Mouse (Mus musculus): ENCODE measurements at regions not wholly inside any gene's neighbourhood (a gene's known extent, or its start where the extent isn't known, plus 50 kb on each side); places are given as distances from the start of the nearest gene placed in this dataset.

GRCm38 (mm10) chr3:106879994-106880393 lies 53.9 kb upstream of the Olfr266 start:
- H3K4me2 ChIP-seq (ENCODE audit: low read depth): no peak overlapping the region
- no peaks in the 10 kb centered on the region for H3K27me3 ChIP-seq (ENCODE audit: insufficient read depth, low read length)
- H3K9me3 ChIP-seq (ENCODE audit: low read length): no peaks in the 10 kb centered on the region
- DNase-seq (peak; percentile 7), ATAC-seq (no peak)
- TF ChIP-seq CTCF (IDR thresholded peaks at IDR 0.05; ENCODE audit: low read depth): no peak
- no peak overlapping the region for H3K27ac ChIP-seq (ENCODE audit: low read depth, low read length)
- no peak overlapping the region for H3K4me3 ChIP-seq (ENCODE audit: low read depth, low read length)
- H3K36me3 ChIP-seq (ENCODE audit: insufficient read depth): no peaks in the 10 kb centered on the region
- H3K4me1 ChIP-seq (ENCODE audit: insufficient read depth): no peaks in the 10 kb centered on the region
- no peak overlapping the region for H3K9ac ChIP-seq

DNA sequence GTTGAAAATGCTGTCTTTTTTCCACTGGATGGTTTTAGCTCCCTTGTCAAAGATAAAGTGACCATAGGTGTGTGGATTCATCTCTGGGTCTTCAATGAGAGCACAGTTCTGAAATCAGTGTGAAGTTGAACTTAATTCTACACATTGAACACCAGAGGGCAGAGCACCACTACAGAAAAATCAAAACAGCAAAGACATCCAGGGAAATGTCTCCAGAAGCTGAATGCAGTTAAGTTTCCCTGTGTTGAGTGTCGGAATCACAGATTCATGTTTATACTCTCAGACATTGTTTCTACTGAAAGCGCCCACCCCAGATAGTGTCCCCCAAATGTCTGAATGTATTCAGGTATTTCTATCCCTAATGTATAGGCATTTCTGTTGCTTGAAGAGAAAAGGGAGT lies 77.1 kb upstream of the Olfr266 start:
- DNase-seq (peak; percentile 82), ATAC-seq (peak; percentile 71)
- Histone ChIP-seq H3K4me3 (ENCODE audit: low read depth, low read length) (no peak overlapping the region), H3K4me2 (ENCODE audit: low read depth) (no peak overlapping the region), H3K9ac (no peak overlapping the region), H3K27me3 (ENCODE audit: insufficient read depth, low read length) (no peaks in the 10 kb centered on the region), H3K9me3 (ENCODE audit: low read length) (no peaks in the 10 kb centered on the region), H3K4me1 (ENCODE audit: insufficient read depth) (no peaks in the 10 kb centered on the region), H3K36me3 (ENCODE audit: insufficient read depth) (no peaks in the 10 kb centered on the region), H3K27ac (ENCODE audit: low read depth, low read length) (no peak overlapping the region)
- peak; percentile 78 for TF ChIP-seq CTCF (IDR thresholded peaks at IDR 0.05; ENCODE audit: low read depth)
- 32% methylated on average over 2 of the region's 2 CpGs for WGBS

DNA sequence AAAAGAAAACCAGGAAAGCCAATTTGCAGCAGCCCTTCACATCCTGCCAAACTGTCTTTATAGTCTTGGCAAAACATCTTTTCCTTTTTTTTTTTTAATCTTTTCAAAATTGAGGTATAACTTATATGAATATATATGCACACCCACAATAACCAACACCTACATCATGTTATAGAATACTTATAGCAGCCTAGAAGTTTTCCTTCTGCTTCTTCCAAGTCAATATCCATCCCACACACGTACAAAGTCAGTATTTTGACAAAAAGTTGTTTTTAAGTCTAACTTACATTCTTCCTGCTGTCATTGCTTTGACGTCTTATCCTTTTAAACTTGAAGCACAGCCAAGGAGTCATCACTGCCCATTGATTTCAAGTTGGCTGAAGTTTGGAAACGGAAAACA lies 80.6 kb upstream of the Olfr266 start:
- ATAC-seq (no peak), DNase-seq (no peak)
- Histone ChIP-seq H3K4me2 (ENCODE audit: low read depth) (no peak overlapping the region), H3K9ac (no peak overlapping the region), H3K4me3 (ENCODE audit: low read depth, low read length) (no peak overlapping the region), H3K36me3 (ENCODE audit: insufficient read depth) (no peaks in the 10 kb centered on the region), H3K4me1 (ENCODE audit: insufficient read depth) (no peaks in the 10 kb centered on the region), H3K27me3 (ENCODE audit: insufficient read depth, low read length) (no peaks in the 10 kb centered on the region), H3K27ac (ENCODE audit: low read depth, low read length) (no peak overlapping the region), H3K9me3 (ENCODE audit: low read length) (no peaks in the 10 kb centered on the region)
- 63% methylated on average over 3 of the region's 3 CpGs for WGBS
- no peak for TF ChIP-seq CTCF (IDR thresholded peaks at IDR 0.05; ENCODE audit: low read depth)

GRCm38 (mm10) chr3:106936067-106936466 lies 99.9 kb upstream of the Kcna3 start:
- no peak for DNase-seq
- no peaks in the 10 kb centered on the region for H3K27me3 ChIP-seq (ENCODE audit: insufficient read depth, low read length)
- no peak overlapping the region for H3K4me2 ChIP-seq (ENCODE audit: low read depth)
- H3K4me3 ChIP-seq (ENCODE audit: low read depth, low read length): no peak overlapping the region
- no peak for TF ChIP-seq CTCF (IDR thresholded peaks at IDR 0.05; ENCODE audit: low read depth)
- ATAC-seq: 0 out of 2 replicates have a peak, but pooled peaks have one; percentile 29
- H3K9me3 ChIP-seq (ENCODE audit: low read length): peaks cover 18% of the 10 kb centered on the region; the same call in 1 of the 2 replicates
- H3K36me3 ChIP-seq (ENCODE audit: insufficient read depth): no peaks in the 10 kb centered on the region
- H3K4me1 ChIP-seq (ENCODE audit: insufficient read depth): no peaks in the 10 kb centered on the region
- H3K27ac ChIP-seq (ENCODE audit: low read depth, low read length): no peak overlapping the region
- no peak overlapping the region for H3K9ac ChIP-seq

- TF ChIP-seq CTCF (IDR thresholded peaks at IDR 0.05; ENCODE audit: low read depth): peak; percentile 84
- 0 out of 2 replicates have a peak, but pooled peaks cover 6% of the 10 kb centered on the region for H3K9me3 ChIP-seq (ENCODE audit: low read length)
Measured at GRCm38 (mm10) chr3:106940095-106940494, 95.9 kb upstream of the Kcna3 start.

DNA sequence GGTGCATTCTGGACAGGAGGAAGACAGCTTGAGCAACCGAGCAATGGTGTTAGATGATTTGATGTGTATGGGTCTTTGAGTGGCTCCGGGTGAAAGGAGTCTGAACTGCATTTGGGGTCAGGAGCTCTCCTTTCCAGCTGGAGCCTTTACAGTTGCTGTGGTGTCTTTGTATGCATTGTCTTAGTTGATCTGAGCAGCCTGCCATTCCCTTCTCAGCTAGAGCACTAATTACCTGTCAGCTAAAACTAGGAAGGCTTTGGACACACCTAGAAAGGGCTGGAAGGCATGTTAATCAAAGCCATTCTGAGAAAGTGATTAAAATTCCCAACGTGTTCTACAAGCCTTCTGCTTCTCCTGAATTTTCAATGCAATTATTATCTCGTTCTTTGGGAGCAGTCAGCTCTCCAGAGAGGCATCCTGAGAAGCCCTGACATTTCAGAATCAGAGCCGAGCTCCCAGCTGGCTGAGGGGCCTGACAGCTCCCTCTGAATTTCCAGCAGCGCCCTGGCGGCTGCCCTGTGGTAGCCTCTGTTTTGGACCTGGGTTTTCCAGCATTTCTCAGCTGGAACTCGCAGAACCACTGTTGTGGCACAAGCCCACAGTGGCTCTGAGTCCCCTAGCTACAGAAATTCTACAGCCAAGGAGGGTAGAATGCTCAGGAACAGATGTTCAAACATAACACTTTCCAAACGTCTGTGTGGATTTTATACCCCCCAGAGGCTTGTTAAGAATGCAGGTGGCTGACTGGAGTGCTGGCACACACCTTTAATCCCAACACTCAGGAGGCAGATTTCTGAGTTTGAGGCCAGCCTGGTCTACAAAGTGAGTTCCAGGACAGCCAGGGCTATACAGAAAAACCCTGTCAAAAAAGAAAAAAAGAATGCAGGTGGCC lies 80.2 kb upstream of the Kcna3 start:
- DNase-seq (peak; percentile 46), ATAC-seq (peak; percentile 47)
- Histone ChIP-seq H3K9ac (no peak overlapping the region), H3K4me3 (ENCODE audit: low read depth, low read length) (no peak overlapping the region), H3K9me3 (ENCODE audit: low read length) (no peaks in the 10 kb centered on the region), H3K27me3 (ENCODE audit: insufficient read depth, low read length) (no peaks in the 10 kb centered on the region), H3K4me1 (ENCODE audit: insufficient read depth) (peaks cover 12% of the 10 kb centered on the region; the same call in 1 of the 2 replicates), H3K36me3 (ENCODE audit: insufficient read depth) (no peaks in the 10 kb centered on the region), H3K4me2 (ENCODE audit: low read depth) (0 out of 2 replicates have a peak overlapping the region, but pooled peaks have one; percentile 4), H3K27ac (ENCODE audit: low read depth, low read length) (peak overlapping the region; percentile 60)
- no peak for TF ChIP-seq CTCF (IDR thresholded peaks at IDR 0.05; ENCODE audit: low read depth)
- 4% methylated on average over 9 of the region's 9 CpGs for WGBS

More at GRCm38 (mm10) chr3:106940095-106940494, 95.9 kb upstream of the Kcna3 start:
- H3K4me3 ChIP-seq (ENCODE audit: low read depth, low read length): no peak overlapping the region
- no peaks in the 10 kb centered on the region for H3K4me1 ChIP-seq (ENCODE audit: insufficient read depth)
- H3K27ac ChIP-seq (ENCODE audit: low read depth, low read length): no peak overlapping the region
- H3K36me3 ChIP-seq (ENCODE audit: insufficient read depth): no peaks in the 10 kb centered on the region
- ATAC-seq: peak; percentile 77
- no peaks in the 10 kb centered on the region for H3K27me3 ChIP-seq (ENCODE audit: insufficient read depth, low read length)
- DNase-seq: peak; percentile 81
- H3K4me2 ChIP-seq (ENCODE audit: low read depth): no peak overlapping the region
- 34% methylated on average over 3 of the region's 3 CpGs for WGBS
- H3K9ac ChIP-seq: no peak overlapping the region

DNA sequence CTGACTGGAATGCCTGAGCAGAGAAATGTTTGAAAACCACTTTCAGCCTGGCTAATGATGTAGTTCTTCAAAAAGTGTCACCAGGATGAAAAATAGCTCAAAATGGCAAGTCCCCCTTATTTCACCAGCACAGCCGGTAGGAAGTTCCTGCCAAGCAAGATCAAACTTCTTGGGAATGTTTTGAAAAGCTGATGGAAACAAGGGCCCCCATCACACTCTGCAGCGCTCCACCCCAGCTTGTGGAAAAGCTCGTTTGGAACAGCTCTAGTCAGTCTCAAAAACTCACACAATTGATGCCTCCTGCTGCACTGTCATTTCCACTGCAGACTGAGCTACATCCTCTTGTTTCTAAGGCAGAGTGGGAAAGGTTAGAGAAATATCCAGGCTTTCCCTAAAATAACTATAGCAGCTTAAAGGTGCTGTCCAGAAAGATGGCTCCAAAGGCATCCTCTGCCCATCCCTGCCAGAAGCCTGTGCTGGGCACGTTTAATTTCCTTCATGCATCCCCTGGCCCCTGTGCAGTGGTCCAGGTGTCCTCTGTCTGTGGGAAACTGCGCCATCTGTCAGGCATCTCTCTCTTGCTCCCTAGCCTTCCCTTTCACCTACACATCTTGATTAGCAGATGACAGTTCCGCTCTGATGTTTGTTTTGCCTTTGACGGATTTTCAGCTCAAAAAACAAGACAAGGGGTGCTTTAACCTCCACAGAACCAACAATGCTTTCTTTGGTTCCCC lies 78.6 kb upstream of the Kcna3 start:
- ATAC-seq (peak; percentile 72), DNase-seq (peak; percentile 50)
- no peak for TF ChIP-seq CTCF (IDR thresholded peaks at IDR 0.05; ENCODE audit: low read depth)
- Histone ChIP-seq H3K4me2 (ENCODE audit: low read depth) (no peak overlapping the region), H3K4me3 (ENCODE audit: low read depth, low read length) (no peak overlapping the region), H3K27me3 (ENCODE audit: insufficient read depth, low read length) (no peaks in the 10 kb centered on the region), H3K27ac (ENCODE audit: low read depth, low read length) (no peak overlapping the region), H3K36me3 (ENCODE audit: insufficient read depth) (no peaks in the 10 kb centered on the region), H3K4me1 (ENCODE audit: insufficient read depth) (peaks cover 12% of the 10 kb centered on the region; the same call in 1 of the 2 replicates), H3K9me3 (ENCODE audit: low read length) (no peaks in the 10 kb centered on the region), H3K9ac (0 out of 2 replicates have a peak overlapping the region, but pooled peaks have one; percentile 6)
- 25% methylated on average over 7 of the region's 7 CpGs for WGBS

Measured in forebrain, postnatal 0 days (tissue).